Comparison of ENCODE assay signal across 12 mouse cellular contexts in the genomic region with DNA sequence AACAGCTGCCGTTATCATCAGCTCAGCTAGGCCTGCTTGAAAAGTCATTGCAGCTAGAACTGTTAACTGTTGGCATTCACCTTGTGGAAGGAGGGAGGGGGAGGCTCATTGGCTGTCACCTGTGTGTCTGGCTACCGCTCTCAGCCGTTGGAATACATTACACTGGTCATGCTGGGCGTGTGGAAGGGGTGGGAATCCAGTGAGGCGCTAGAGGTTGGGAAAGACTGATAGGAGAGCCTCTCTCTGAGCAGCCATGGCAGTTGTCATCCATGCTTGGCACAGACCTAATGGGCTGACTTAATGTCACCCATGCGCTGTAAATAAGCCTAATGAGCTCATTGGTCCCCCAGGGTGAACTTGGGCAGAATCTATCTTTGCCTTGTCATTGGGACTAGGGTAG.
DNase-seq lines count a peak whose midpoint lies in the region; ATAC-seq and TF ChIP-seq lines count a peak whose summit lies in the region.
"Had no signal": no experiment of that assay in that cellular context is flagged by ENCODE, and none has a peak within 500 bp of the region (broad histone marks: within the 10 kb centered on the region; RNA-seq: fewer than 3 reads in every experiment).

No protein-coding gene starts in this region.

- intact Hi-C loops in heart, postnatal 25 days (cut with DNase I), result no loop called here

- TF ChIP-seq CTCF in forebrain, postnatal 0 days (IDR thresholded peaks at IDR 0.05; ENCODE audit: low read depth), result no peak
- TF ChIP-seq CTCF in midbrain, postnatal 0 days (IDR thresholded peaks at IDR 0.05), result no peak

- no peak overlapping the region for H3K9ac ChIP-seq in forebrain, embryonic 11.5 days (ENCODE audit: low read length)
- no peak overlapping the region for H3K9ac ChIP-seq in forebrain, postnatal 0 days
- H3K9ac ChIP-seq in midbrain, postnatal 0 days (replicated peaks; ENCODE audit: low read length, poor library complexity, severe bottlenecking), result no peak overlapping the region
- no peak overlapping the region for H3K9ac ChIP-seq in midbrain, embryonic 11.5 days (ENCODE audit: low read length)
- H3K9ac ChIP-seq: embryonic facial prominence, embryonic 13.5 days; limb, embryonic 13.5 days had no signal

- no peaks in the 10 kb centered on the region for H3K27me3 ChIP-seq in forebrain, embryonic 11.5 days (ENCODE audit: control insufficient read depth, insufficient read depth, low read length)
- H3K27me3 ChIP-seq in forebrain, postnatal 0 days (ENCODE audit: insufficient read depth, low read length), result no peaks in the 10 kb centered on the region
- H3K27me3 ChIP-seq in midbrain, postnatal 0 days (ENCODE audit: insufficient read depth, low read length), result no peaks in the 10 kb centered on the region
- H3K27me3 ChIP-seq in midbrain, embryonic 11.5 days (ENCODE audit: control insufficient read depth, insufficient read depth, low read length), result no peaks in the 10 kb centered on the region; the same call in 1 of the 2 replicates
- H3K27me3 ChIP-seq: embryonic facial prominence, embryonic 13.5 days had no signal

- H3K27ac ChIP-seq in forebrain, embryonic 11.5 days (ENCODE audit: low read depth, low read length), result no peak overlapping the region
- H3K27ac ChIP-seq in forebrain, postnatal 0 days (ENCODE audit: low read depth, low read length), result no peak overlapping the region
- H3K27ac ChIP-seq in midbrain, postnatal 0 days (ENCODE audit: low read depth, low read length), result no peak overlapping the region
- no peak overlapping the region for H3K27ac ChIP-seq in midbrain, embryonic 11.5 days (ENCODE audit: low read depth, low read length)
- H3K27ac ChIP-seq: embryonic facial prominence, embryonic 13.5 days; left cerebral cortex, adult 2 months; limb, embryonic 13.5 days had no signal

- H3K9me3 ChIP-seq in forebrain, embryonic 11.5 days (ENCODE audit: control insufficient read depth, low read length), result no peaks in the 10 kb centered on the region
- H3K9me3 ChIP-seq in forebrain, postnatal 0 days (ENCODE audit: low read length), result no peaks in the 10 kb centered on the region
- no peaks in the 10 kb centered on the region for H3K9me3 ChIP-seq in midbrain, postnatal 0 days (ENCODE audit: low read length)
- no peaks in the 10 kb centered on the region for H3K9me3 ChIP-seq in midbrain, embryonic 11.5 days (ENCODE audit: control insufficient read depth, low read length)
- H3K9me3 ChIP-seq: embryonic facial prominence, embryonic 13.5 days; limb, embryonic 13.5 days had no signal

- H3K4me3 ChIP-seq in forebrain, embryonic 11.5 days (ENCODE audit: low read depth, low read length), result no peak overlapping the region
- H3K4me3 ChIP-seq in forebrain, postnatal 0 days (ENCODE audit: low read depth, low read length), result no peak overlapping the region
- H3K4me3 ChIP-seq in midbrain, postnatal 0 days (ENCODE audit: low read depth, low read length), result no peak overlapping the region
- no peak overlapping the region for H3K4me3 ChIP-seq in midbrain, embryonic 11.5 days (ENCODE audit: low read depth, low read length)
- H3K4me3 ChIP-seq: embryonic facial prominence, embryonic 13.5 days; left cerebral cortex, adult 2 months; limb, embryonic 13.5 days had no signal

- no peak overlapping the region for H3K4me2 ChIP-seq in forebrain, embryonic 11.5 days (ENCODE audit: low read depth, low read length, severe bottlenecking)
- H3K4me2 ChIP-seq in forebrain, postnatal 0 days (ENCODE audit: low read depth), result no peak overlapping the region
- H3K4me2 ChIP-seq in midbrain, postnatal 0 days (ENCODE audit: low read depth, low read length, poor library complexity, severe bottlenecking), result no peak overlapping the region
- no peak overlapping the region for H3K4me2 ChIP-seq in midbrain, embryonic 11.5 days
- H3K4me2 ChIP-seq: embryonic facial prominence, embryonic 13.5 days; limb, embryonic 13.5 days had no signal

- H3K4me1 ChIP-seq in forebrain, embryonic 11.5 days (replicated peaks; ENCODE audit: control insufficient read depth, insufficient read depth, low read length), result no peaks in the 10 kb centered on the region
- peaks cover 12% of the 10 kb centered on the region; the same call in 1 of the 2 replicates for H3K4me1 ChIP-seq in forebrain, postnatal 0 days (ENCODE audit: insufficient read depth)
- H3K4me1 ChIP-seq in midbrain, postnatal 0 days (ENCODE audit: insufficient read depth, low read length), result no peaks in the 10 kb centered on the region
- 0 out of 2 replicates have a peak, but pooled peaks cover 3% of the 10 kb centered on the region for H3K4me1 ChIP-seq in midbrain, embryonic 11.5 days (ENCODE audit: control insufficient read depth, insufficient read depth, low read length)
- H3K4me1 ChIP-seq: limb, embryonic 13.5 days had no signal

- no peaks in the 10 kb centered on the region for H3K36me3 ChIP-seq in forebrain, embryonic 11.5 days (ENCODE audit: control insufficient read depth, insufficient read depth, low read length)
- H3K36me3 ChIP-seq in forebrain, postnatal 0 days (ENCODE audit: insufficient read depth), result no peaks in the 10 kb centered on the region
- H3K36me3 ChIP-seq in midbrain, postnatal 0 days (ENCODE audit: insufficient read depth, low read length), result no peaks in the 10 kb centered on the region
- H3K36me3 ChIP-seq in midbrain, embryonic 11.5 days (ENCODE audit: control insufficient read depth, insufficient read depth, low read length), result no peaks in the 10 kb centered on the region
- H3K36me3 ChIP-seq: embryonic facial prominence, embryonic 13.5 days; limb, embryonic 13.5 days had no signal

- WGBS in forebrain, embryonic 11.5 days, result 86% methylated on average over 6 of the region's 6 CpGs
- WGBS in forebrain, postnatal 0 days, result 66% methylated on average over 6 of the region's 6 CpGs
- 88% methylated on average over 6 of the region's 6 CpGs for WGBS in midbrain, postnatal 0 days
- 87% methylated on average over 6 of the region's 6 CpGs for WGBS in midbrain, embryonic 11.5 days

- peak; percentile 32 for DNase-seq in forebrain, embryonic 11.5 days (ENCODE audit: low spot score)
- no peak for DNase-seq in forebrain, postnatal 0 days
- DNase-seq in heart, adult 8-10 months (ENCODE audit: low spot score), result peak; percentile 10
- DNase-seq in heart, postnatal 25 days (ENCODE audit: low spot score), result no peak
- peak; percentile 29 for DNase-seq in midbrain, postnatal 0 days (ENCODE audit: low spot score)
- DNase-seq in midbrain, embryonic 11.5 days (ENCODE audit: low spot score, missing footprints), result no peak
- no peak for DNase-seq in thymus, postnatal 25 days
- no peak for DNase-seq in right cerebral cortex, postnatal 25 days
- DNase-seq: kidney, adult 9 months had no signal

- no peak for ATAC-seq in forebrain, embryonic 11.5 days (replicated peaks; ENCODE audit: low FRiP score)
- no peak for ATAC-seq in forebrain, postnatal 0 days
- ATAC-seq in midbrain, postnatal 0 days (ENCODE audit: low FRiP score), result no peak
- no peak for ATAC-seq in midbrain, embryonic 11.5 days (ENCODE audit: low FRiP score)

Comparison
In these comparisons a context has a peak if more than half of its experiments do, and no peak if none do; other contexts are left out.
1. DNase-seq: peak in forebrain, embryonic 11.5 days (single experiment), heart, adult 8-10 months (single experiment) and midbrain, postnatal 0 days (single experiment); none in forebrain, postnatal 0 days (single experiment), heart, postnatal 25 days (single experiment), midbrain, embryonic 11.5 days (single experiment), thymus, postnatal 25 days (single experiment) and right cerebral cortex, postnatal 25 days (single experiment).